Mouse (Mus musculus): ENCODE results near the gene Sept1. TPM values are rescaled to one million over a fixed set of nuclear protein-coding genes. Genes with fewer than 3 reads are reported as not detected.

The Sept1 gene
- total and polyA plus RNA-seq, 2 experiments from 2014 or later = 0.22 to 5.3 TPM

DNA sequence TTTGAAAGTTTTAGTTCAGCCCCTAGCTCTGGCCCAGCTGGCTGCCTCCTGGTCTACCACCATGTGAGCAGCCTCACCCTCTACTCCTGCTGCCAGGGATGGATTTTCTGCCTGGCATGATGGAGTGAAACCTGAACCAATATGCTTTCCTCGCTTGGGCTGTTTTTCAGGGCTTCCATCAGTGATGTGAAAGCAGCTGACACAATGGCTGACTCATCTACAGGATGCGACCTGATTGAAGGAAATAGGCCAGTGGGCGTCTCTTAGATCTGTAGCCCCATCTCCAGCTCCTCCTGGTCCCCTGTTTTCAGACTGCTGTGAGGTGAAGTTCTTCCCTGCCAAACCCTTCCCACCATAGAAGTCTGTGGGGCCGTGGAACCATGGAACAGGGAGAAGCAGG lies 56.0 kb downstream of the Sept1 start:
- Histone ChIP-seq H3K4me1 (ENCODE audit: insufficient read depth, low read length) (no peaks in the 10 kb centered on the region), H3K9ac (replicated peaks; ENCODE audit: low read length, poor library complexity, severe bottlenecking) (no peak overlapping the region), H3K36me3 (ENCODE audit: insufficient read depth, low read length) (no peaks in the 10 kb centered on the region), H3K27me3 (ENCODE audit: insufficient read depth, low read length) (no peaks in the 10 kb centered on the region), H3K9me3 (ENCODE audit: low read length) (no peaks in the 10 kb centered on the region), H3K4me2 (ENCODE audit: low read depth, low read length, poor library complexity, severe bottlenecking) (no peak overlapping the region), H3K4me3 (ENCODE audit: low read depth, low read length) (no peak overlapping the region), H3K27ac (ENCODE audit: low read depth, low read length) (no peak overlapping the region)
- whole genome bisulfite sequencing = 81% methylated on average over 4 of the region's 4 CpGs
- DNase-seq (ENCODE audit: low spot score) (no peak), ATAC-seq (ENCODE audit: low FRiP score) (no peak)
- no peak for TF ChIP-seq CTCF (IDR thresholded peaks at IDR 0.05)

- H3K4me3 ChIP-seq (ENCODE audit: low read depth, low read length) = no peak overlapping the region
- H3K9me3 ChIP-seq (ENCODE audit: low read length) = no peaks in the 10 kb centered on the region
- H3K9ac ChIP-seq (replicated peaks; ENCODE audit: low read length, poor library complexity, severe bottlenecking) = no peak overlapping the region
- DNase-seq (ENCODE audit: low spot score) (no peak), ATAC-seq (ENCODE audit: low FRiP score) (no peak)
- no peak for TF ChIP-seq CTCF (IDR thresholded peaks at IDR 0.05)
- H3K36me3 ChIP-seq (ENCODE audit: insufficient read depth, low read length) = no peaks in the 10 kb centered on the region
- no peaks in the 10 kb centered on the region for H3K4me1 ChIP-seq (ENCODE audit: insufficient read depth, low read length)
- WGBS = 79% methylated on average over 5 of the region's 5 CpGs
- H3K27ac ChIP-seq (ENCODE audit: low read depth, low read length) = no peak overlapping the region
- no peak overlapping the region for H3K4me2 ChIP-seq (ENCODE audit: low read depth, low read length, poor library complexity, severe bottlenecking)
- H3K27me3 ChIP-seq (ENCODE audit: insufficient read depth, low read length) = no peaks in the 10 kb centered on the region
Measured at GRCm38 (mm10) chr7:127166501-127166900, 66.4 kb downstream of the Sept1 start.

- Histone ChIP-seq H3K4me1 (ENCODE audit: insufficient read depth, low read length) (no peaks in the 10 kb centered on the region), H3K4me3 (ENCODE audit: low read depth, low read length) (no peak overlapping the region), H3K9me3 (ENCODE audit: low read length) (no peaks in the 10 kb centered on the region), H3K36me3 (ENCODE audit: insufficient read depth, low read length) (no peaks in the 10 kb centered on the region), H3K9ac (replicated peaks; ENCODE audit: low read length, poor library complexity, severe bottlenecking) (no peak overlapping the region), H3K27ac (ENCODE audit: low read depth, low read length) (no peak overlapping the region), H3K27me3 (ENCODE audit: insufficient read depth, low read length) (no peaks in the 10 kb centered on the region), H3K4me2 (ENCODE audit: low read depth, low read length, poor library complexity, severe bottlenecking) (no peak overlapping the region)
- TF ChIP-seq CTCF (IDR thresholded peaks at IDR 0.05) = no peak
- 82% methylated on average over 12 of the region's 12 CpGs for whole genome bisulfite sequencing
- DNase-seq (ENCODE audit: low spot score) (no peak), ATAC-seq (ENCODE audit: low FRiP score) (no peak)
Measured at GRCm38 (mm10) chr7:127165607-127166493, 67.1 kb downstream of the Sept1 start.

Other genes with a start within 250 kb of the Sept1 start
- 4.2 and 7.2 TPM in 2 replicates for gene Mvp, start 218.5 kb downstream of the Sept1 start, total RNA-seq (2014; rRNA removed)
- gene Mvp, start 218.5 kb downstream of the Sept1 start, polyA plus RNA-seq (2015; fragmentation: Nextera tagmentation; extraction: Ambion mirVana) = 3.9 and 4.4 TPM in 2 replicates
- 2.4 TPM in 1 of 2 replicates, not detected in the other for gene Pagr1b, start 216.6 kb downstream of the Sept1 start, total RNA-seq (2014; rRNA removed)
- 0.66 TPM in 1 of 2 replicates, not detected in the other for gene Pagr1b, start 216.6 kb downstream of the Sept1 start, polyA plus RNA-seq (2015; fragmentation: Nextera tagmentation; extraction: Ambion mirVana)
- gene Pagr1a, start 215.8 kb downstream of the Sept1 start, total RNA-seq (2014; rRNA removed) = 5.3 TPM in 1 of 2 replicates, not detected in the other
- gene Pagr1a, start 215.8 kb downstream of the Sept1 start, polyA plus RNA-seq (2015; fragmentation: Nextera tagmentation; extraction: Ambion mirVana) = 33.1 and 41.1 TPM in 2 replicates
- 52.3 and 55.5 TPM in 2 replicates for gene Gm42742, start 212.0 kb downstream of the Sept1 start, total RNA-seq (2014; rRNA removed)
- gene Gm42742, start 212.0 kb downstream of the Sept1 start, polyA plus RNA-seq (2015; fragmentation: Nextera tagmentation; extraction: Ambion mirVana) = 45.3 and 55.5 TPM in 2 replicates
- gene Prrt2, start 211.9 kb downstream of the Sept1 start, total RNA-seq (2014; rRNA removed) = 102 and 155 TPM in 2 replicates
- gene Prrt2, start 211.9 kb downstream of the Sept1 start, polyA plus RNA-seq (2015; fragmentation: Nextera tagmentation; extraction: Ambion mirVana) = 109 and 124 TPM in 2 replicates
- 223 and 245 TPM in 2 replicates for gene Maz, start 206.1 kb downstream of the Sept1 start, total RNA-seq (2014; rRNA removed)
- gene Maz, start 206.1 kb downstream of the Sept1 start, polyA plus RNA-seq (2015; fragmentation: Nextera tagmentation; extraction: Ambion mirVana) = 68.3 and 68.6 TPM in 2 replicates
- 2.9 and 4.2 TPM in 2 replicates for gene Kif22, start 190.7 kb downstream of the Sept1 start, total RNA-seq (2014; rRNA removed)
- gene Kif22, start 190.7 kb downstream of the Sept1 start, polyA plus RNA-seq (2015; fragmentation: Nextera tagmentation; extraction: Ambion mirVana) = 11.3 and 11.5 TPM in 2 replicates
- gene Zg16, start 145.8 kb downstream of the Sept1 start, total RNA-seq (2014; rRNA removed) = 0.49 TPM in 1 of 2 replicates, not detected in the other
- gene Zg16, start 145.8 kb downstream of the Sept1 start, polyA plus RNA-seq (2015; fragmentation: Nextera tagmentation; extraction: Ambion mirVana) = not detected in 2 replicates
- 2.3 and 5.9 TPM in 2 replicates for gene AI467606, start 141.8 kb downstream of the Sept1 start, total RNA-seq (2014; rRNA removed)
- 1.4 and 1.9 TPM in 2 replicates for gene AI467606, start 141.8 kb downstream of the Sept1 start, polyA plus RNA-seq (2015; fragmentation: Nextera tagmentation; extraction: Ambion mirVana)
- gene Qprt, start 110.9 kb downstream of the Sept1 start, total RNA-seq (2014; rRNA removed) = 1.9 TPM in 2 replicates
- 1.7 and 1.8 TPM in 2 replicates for gene Qprt, start 110.9 kb downstream of the Sept1 start, polyA plus RNA-seq (2015; fragmentation: Nextera tagmentation; extraction: Ambion mirVana)
- 0.16 TPM in 1 of 2 replicates, not detected in the other for gene Spn, start 95.3 kb downstream of the Sept1 start, total RNA-seq (2014; rRNA removed)
- not detected in 2 replicates for gene Spn, start 95.3 kb downstream of the Sept1 start, polyA plus RNA-seq (2015; fragmentation: Nextera tagmentation; extraction: Ambion mirVana)
- gene Cd2bp2, start 37.1 kb downstream of the Sept1 start, total RNA-seq (2014; rRNA removed) = 85.7 and 103 TPM in 2 replicates
- 62.6 and 64.8 TPM in 2 replicates for gene Cd2bp2, start 37.1 kb downstream of the Sept1 start, polyA plus RNA-seq (2015; fragmentation: Nextera tagmentation; extraction: Ambion mirVana)
- 70.2 and 72.3 TPM in 2 replicates for gene Tbc1d10b, start 24.7 kb downstream of the Sept1 start, total RNA-seq (2014; rRNA removed)
- 24.5 and 28.7 TPM in 2 replicates for gene Tbc1d10b, start 24.7 kb downstream of the Sept1 start, polyA plus RNA-seq (2015; fragmentation: Nextera tagmentation; extraction: Ambion mirVana)
- gene Mylpf, start 24.2 kb downstream of the Sept1 start, total RNA-seq (2014; rRNA removed) = 0.90 and 1.4 TPM in 2 replicates
- 1.5 and 2.2 TPM in 2 replicates for gene Mylpf, start 24.2 kb downstream of the Sept1 start, polyA plus RNA-seq (2015; fragmentation: Nextera tagmentation; extraction: Ambion mirVana)
- gene Zfp553, start 69 bp downstream of the Sept1 start, total RNA-seq (2014; rRNA removed) = 37.4 and 39.6 TPM in 2 replicates
- 32.3 TPM in 2 replicates for gene Zfp553, start 69 bp downstream of the Sept1 start, polyA plus RNA-seq (2015; fragmentation: Nextera tagmentation; extraction: Ambion mirVana)
- gene Zfp771, start 11.1 kb upstream of the Sept1 start, total RNA-seq (2014; rRNA removed) = 76.8 and 94.5 TPM in 2 replicates
- 80.2 and 83.8 TPM in 2 replicates for gene Zfp771, start 11.1 kb upstream of the Sept1 start, polyA plus RNA-seq (2015; fragmentation: Nextera tagmentation; extraction: Ambion mirVana)
- gene Dctpp1, start 27.6 kb upstream of the Sept1 start, total RNA-seq (2014; rRNA removed) = 75.0 and 92.2 TPM in 2 replicates
- gene Dctpp1, start 27.6 kb upstream of the Sept1 start, polyA plus RNA-seq (2015; fragmentation: Nextera tagmentation; extraction: Ambion mirVana) = 120 and 132 TPM in 2 replicates
- gene Sephs2, start 40.9 kb upstream of the Sept1 start, total RNA-seq (2014; rRNA removed) = 70.0 and 79.3 TPM in 2 replicates
- 95.1 and 95.2 TPM in 2 replicates for gene Sephs2, start 40.9 kb upstream of the Sept1 start, polyA plus RNA-seq (2015; fragmentation: Nextera tagmentation; extraction: Ambion mirVana)
- gene Itgal, start 63.1 kb upstream of the Sept1 start, total RNA-seq (2014; rRNA removed) = 0.49 and 0.61 TPM in 2 replicates
- 0.22 TPM in 2 replicates for gene Itgal, start 63.1 kb upstream of the Sept1 start, polyA plus RNA-seq (2015; fragmentation: Nextera tagmentation; extraction: Ambion mirVana)
- gene Zfp768, start 112.5 kb upstream of the Sept1 start, total RNA-seq (2014; rRNA removed) = 47.2 and 56.3 TPM in 2 replicates
- gene Zfp768, start 112.5 kb upstream of the Sept1 start, polyA plus RNA-seq (2015; fragmentation: Nextera tagmentation; extraction: Ambion mirVana) = 12.7 and 14.9 TPM in 2 replicates
- gene Zfp747, start 142.9 kb upstream of the Sept1 start, total RNA-seq (2014; rRNA removed) = 8.3 and 8.6 TPM in 2 replicates
- gene Zfp747, start 142.9 kb upstream of the Sept1 start, polyA plus RNA-seq (2015; fragmentation: Nextera tagmentation; extraction: Ambion mirVana) = 4.0 and 5.8 TPM in 2 replicates
- 4.0 and 4.1 TPM in 2 replicates for gene 9130019O22Rik, start 154.0 kb upstream of the Sept1 start, total RNA-seq (2014; rRNA removed)
- gene 9130019O22Rik, start 154.0 kb upstream of the Sept1 start, polyA plus RNA-seq (2015; fragmentation: Nextera tagmentation; extraction: Ambion mirVana) = 1.4 and 2.0 TPM in 2 replicates
- gene E430018J23Rik, start 160.5 kb upstream of the Sept1 start, total RNA-seq (2014; rRNA removed) = 8.5 and 9.1 TPM in 2 replicates
- 1.4 and 1.9 TPM in 2 replicates for gene E430018J23Rik, start 160.5 kb upstream of the Sept1 start, polyA plus RNA-seq (2015; fragmentation: Nextera tagmentation; extraction: Ambion mirVana)
- 4.7 and 6.7 TPM in 2 replicates for gene Zfp764, start 173.7 kb upstream of the Sept1 start, total RNA-seq (2014; rRNA removed)
- gene Zfp764, start 173.7 kb upstream of the Sept1 start, polyA plus RNA-seq (2015; fragmentation: Nextera tagmentation; extraction: Ambion mirVana) = 2.7 and 3.6 TPM in 2 replicates
- 21.1 and 33.1 TPM in 2 replicates for gene Zfp688, start 188.9 kb upstream of the Sept1 start, total RNA-seq (2014; rRNA removed)
- gene Zfp688, start 188.9 kb upstream of the Sept1 start, polyA plus RNA-seq (2015; fragmentation: Nextera tagmentation; extraction: Ambion mirVana) = 34.3 and 36.0 TPM in 2 replicates
- 7.7 and 11.0 TPM in 2 replicates for gene Zfp689, start 216.0 kb upstream of the Sept1 start, total RNA-seq (2014; rRNA removed)
- 7.3 and 8.0 TPM in 2 replicates for gene Zfp689, start 216.0 kb upstream of the Sept1 start, polyA plus RNA-seq (2015; fragmentation: Nextera tagmentation; extraction: Ambion mirVana)
- gene Prr14, start 226.5 kb upstream of the Sept1 start, total RNA-seq (2014; rRNA removed) = 36.2 and 38.7 TPM in 2 replicates
- 28.2 and 28.3 TPM in 2 replicates for gene Prr14, start 226.5 kb upstream of the Sept1 start, polyA plus RNA-seq (2015; fragmentation: Nextera tagmentation; extraction: Ambion mirVana)
- 41.0 and 44.8 TPM in 2 replicates for gene Fbrs, start 246.1 kb upstream of the Sept1 start, total RNA-seq (2014; rRNA removed)
- 9.6 and 11.8 TPM in 2 replicates for gene Fbrs, start 246.1 kb upstream of the Sept1 start, polyA plus RNA-seq (2015; fragmentation: Nextera tagmentation; extraction: Ambion mirVana)

Data from midbrain, postnatal 0 days (tissue).